Mouse (Mus musculus): ENCODE data around the gene Gm9817. TPM values are rescaled to one million over a fixed set of nuclear protein-coding genes. Genes with fewer than 3 reads are reported as not detected.

Gm9817 gene
- polyA plus RNA-seq, 1 experiment from 2014 or later = not detected

- no peak for ATAC-seq
- H3K9me3 ChIP-seq = no peaks in the 10 kb centered on the region
- H3K36me3 ChIP-seq = no peaks in the 10 kb centered on the region
- H3K4me2 ChIP-seq (replicated peaks) = no peak overlapping the region
- H3K27ac ChIP-seq = no peak overlapping the region
- H3K9ac ChIP-seq (replicated peaks) = no peak overlapping the region
- no peaks in the 10 kb centered on the region for H3K4me1 ChIP-seq (replicated peaks)
- 91% methylated on average over 9 of the region's 9 CpGs for WGBS
- no peaks in the 10 kb centered on the region for H3K27me3 ChIP-seq
- no peak overlapping the region for H3K4me3 ChIP-seq (replicated peaks)
Measured at GRCm38 (mm10) chr13:45095028-45095427, 16.5 kb downstream of the Gm9817 start.

- Histone ChIP-seq H3K4me3 (replicated peaks) (no peak overlapping the region), H3K4me1 (replicated peaks) (no peaks in the 10 kb centered on the region), H3K27ac (no peak overlapping the region), H3K4me2 (replicated peaks) (no peak overlapping the region), H3K36me3 (no peaks in the 10 kb centered on the region), H3K9me3 (no peaks in the 10 kb centered on the region), H3K9ac (replicated peaks) (no peak overlapping the region), H3K27me3 (no peaks in the 10 kb centered on the region)
- no peak for ATAC-seq
- WGBS = 81% methylated on average over 10 of the region's 10 CpGs
Measured at GRCm38 (mm10) chr13:45099582-45100229, 21.2 kb downstream of the Gm9817 start.

- H3K27me3 ChIP-seq = no peaks in the 10 kb centered on the region; the same call in 1 of the 2 replicates
- H3K36me3 ChIP-seq = no peaks in the 10 kb centered on the region
- no peak overlapping the region for H3K4me3 ChIP-seq (replicated peaks)
- WGBS = 90% methylated on average over 3 of the region's 3 CpGs
- no peaks in the 10 kb centered on the region for H3K4me1 ChIP-seq (replicated peaks)
- H3K4me2 ChIP-seq (replicated peaks) = no peak overlapping the region
- no peak overlapping the region for H3K27ac ChIP-seq
- no peak for ATAC-seq
- H3K9me3 ChIP-seq = no peaks in the 10 kb centered on the region
- no peak overlapping the region for H3K9ac ChIP-seq (replicated peaks)
Measured at GRCm38 (mm10) chr13:45106480-45106879, 28.0 kb downstream of the Gm9817 start.

GRCm38 (mm10) chr13:45108851-45109390 lies 30.4 kb downstream of the Gm9817 start:
- Histone ChIP-seq H3K9me3 (no peaks in the 10 kb centered on the region), H3K4me1 (replicated peaks) (no peaks in the 10 kb centered on the region), H3K9ac (replicated peaks) (no peak overlapping the region), H3K27ac (no peak overlapping the region), H3K4me2 (replicated peaks) (no peak overlapping the region), H3K27me3 (no peaks in the 10 kb centered on the region; the same call in 1 of the 2 replicates), H3K4me3 (replicated peaks) (no peak overlapping the region), H3K36me3 (no peaks in the 10 kb centered on the region)
- 30% methylated on average over 7 of the region's 7 CpGs for WGBS
- no peak for ATAC-seq

- Histone ChIP-seq H3K4me1 (replicated peaks) (no peaks in the 10 kb centered on the region), H3K9ac (replicated peaks) (no peak overlapping the region), H3K27ac (no peak overlapping the region), H3K36me3 (no peaks in the 10 kb centered on the region), H3K9me3 (no peaks in the 10 kb centered on the region), H3K4me2 (replicated peaks) (no peak overlapping the region), H3K27me3 (no peaks in the 10 kb centered on the region), H3K4me3 (replicated peaks) (no peak overlapping the region)
- no peak for ATAC-seq
- 89% methylated on average over 5 of the region's 5 CpGs for WGBS
Measured at GRCm38 (mm10) chr13:45118375-45118774, 39.9 kb downstream of the Gm9817 start.

GRCm38 (mm10) chr13:45118822-45119221 lies 40.3 kb downstream of the Gm9817 start:
- 80% methylated on average over 3 of the region's 3 CpGs for WGBS
- H3K4me3 ChIP-seq (replicated peaks) = no peak overlapping the region
- no peak overlapping the region for H3K27ac ChIP-seq
- no peaks in the 10 kb centered on the region for H3K4me1 ChIP-seq (replicated peaks)
- H3K9ac ChIP-seq (replicated peaks) = no peak overlapping the region
- H3K36me3 ChIP-seq = no peaks in the 10 kb centered on the region
- ATAC-seq = no peak
- no peaks in the 10 kb centered on the region for H3K27me3 ChIP-seq
- no peaks in the 10 kb centered on the region for H3K9me3 ChIP-seq
- H3K4me2 ChIP-seq (replicated peaks) = no peak overlapping the region

Other genes starting within 250 kb of the Gm9817 start
- gene Dtnbp1, start 76.5 kb upstream of the Gm9817 start, polyA plus RNA-seq (2015; fragmentation: Nextera tagmentation; extraction: Ambion mirVana) = 106 and 109 TPM in 2 replicates

Data from midbrain, embryonic 13.5 days (tissue).